Mouse (Mus musculus): ENCODE results near the gene Tmem201.
"Not testable (repeated sequence)": the region's sequence is repeated elsewhere in the genome, so short reads cannot be mapped to it uniquely, and the experiment has no call there.

The Tmem201 gene

GRCm38 (mm10) chr4:149737383-149738324 is at the start of gene Tmem201:
TSS of gene Tmem201 (minus strand) at chr4:149738044.
- DNase-seq (ENCODE audit: low spot score), result peak; percentile 97

GRCm38 (mm10) chr4:149784901-149785300 is 47.1 kb upstream of the Tmem201 start:
- DNase-seq (ENCODE audit: low spot score), result no peak

GRCm38 (mm10) chr4:149784371-149784770 is 46.5 kb upstream of the Tmem201 start:
- no peak for DNase-seq (ENCODE audit: low spot score)

GRCm38 (mm10) chr4:149782975-149783374 is 45.1 kb upstream of the Tmem201 start:
- DNase-seq (ENCODE audit: low spot score), result no peak

GRCm38 (mm10) chr4:149780565-149781356 is 42.9 kb upstream of the Tmem201 start:
- peak; percentile 95 for DNase-seq (ENCODE audit: low spot score)

- peak; percentile 88 for DNase-seq (ENCODE audit: low spot score)
Observed at GRCm38 (mm10) chr4:149779966-149780365, 42.1 kb upstream of the Tmem201 start.

- peak; percentile 85 for DNase-seq (ENCODE audit: low spot score)
Observed at GRCm38 (mm10) chr4:149777126-149777525, 39.3 kb upstream of the Tmem201 start.

- DNase-seq (ENCODE audit: low spot score), result peak; percentile 66
Observed at GRCm38 (mm10) chr4:149775760-149776362, 38.0 kb upstream of the Tmem201 start.

GRCm38 (mm10) chr4:149775330-149775729 is 37.5 kb upstream of the Tmem201 start:
- DNase-seq (ENCODE audit: low spot score), result peak; percentile 87

- DNase-seq (ENCODE audit: low spot score), result peak; percentile 97
Observed at GRCm38 (mm10) chr4:149774094-149774470, 36.2 kb upstream of the Tmem201 start, which contains the start of gene Slc25a33. TSS of gene Slc25a33 (minus strand) at chr4:149774277.

- peak; percentile 53 for DNase-seq (ENCODE audit: low spot score)
Observed at GRCm38 (mm10) chr4:149773408-149774093, 35.7 kb upstream of the Tmem201 start.

- peak; percentile 71 for DNase-seq (ENCODE audit: low spot score)
Observed at GRCm38 (mm10) chr4:149772394-149772793, 34.5 kb upstream of the Tmem201 start.

- DNase-seq (ENCODE audit: low spot score), result no peak
Observed at GRCm38 (mm10) chr4:149765201-149765600, 27.4 kb upstream of the Tmem201 start.

- DNase-seq (ENCODE audit: low spot score), result no peak
Observed at GRCm38 (mm10) chr4:149763335-149763734, 25.5 kb upstream of the Tmem201 start.

GRCm38 (mm10) chr4:149759517-149759916 is 21.7 kb upstream of the Tmem201 start:
- no peak for DNase-seq (ENCODE audit: low spot score)

- no peak for DNase-seq (ENCODE audit: low spot score)
Observed at GRCm38 (mm10) chr4:149758423-149758822, 20.6 kb upstream of the Tmem201 start.

- not testable (repeated sequence) for DNase-seq (ENCODE audit: low spot score)
Observed at GRCm38 (mm10) chr4:149756546-149756945, 18.7 kb upstream of the Tmem201 start.

GRCm38 (mm10) chr4:149752836-149753235 is 15.0 kb upstream of the Tmem201 start:
- no peak for DNase-seq (ENCODE audit: low spot score)

- DNase-seq (ENCODE audit: low spot score), result peak; percentile 49
Observed at GRCm38 (mm10) chr4:149752124-149752799, 14.4 kb upstream of the Tmem201 start.

- no peak for DNase-seq (ENCODE audit: low spot score)
Observed at GRCm38 (mm10) chr4:149750671-149751070, 12.8 kb upstream of the Tmem201 start.

- DNase-seq (ENCODE audit: low spot score), result not testable (repeated sequence)
Observed at GRCm38 (mm10) chr4:149749663-149750015, 11.8 kb upstream of the Tmem201 start.
